Mouse (Mus musculus): Measurements from ENCODE around the gene Nr1d1. TPM values are rescaled to one million over a fixed set of nuclear protein-coding genes. Genes with fewer than 3 reads are reported as not detected.

Gene Nr1d1
- polyA plus RNA-seq, 1 experiment from 2014 or later: 1.5 TPM

- Histone ChIP-seq H3K36me3 (peaks cover 29% of the 10 kb centered on the region), H3K27me3 (ENCODE audit: low read depth, poor library complexity, severe bottlenecking) (no peaks in the 10 kb centered on the region), H3K9me3 (replicated peaks) (no peaks in the 10 kb centered on the region), H3K27ac (peak within 1 kb of the TSS; percentile 99), H3K4me3 (peak within 1 kb of the TSS; percentile 97), H3K4me1 (peaks cover 55% of the 10 kb centered on the region)
- DNase-seq (ENCODE audit: low spot score): peak; percentile 93
- WGBS: 2% methylated on average over 62 of the region's 89 CpGs
Observed at GRCm38 (mm10) chr11:98795015-98795713, 20.0 kb upstream of the Nr1d1 start, which contains the start of gene Msl1. TSS of gene Msl1 (plus strand) at chr11:98795516.

DNA sequence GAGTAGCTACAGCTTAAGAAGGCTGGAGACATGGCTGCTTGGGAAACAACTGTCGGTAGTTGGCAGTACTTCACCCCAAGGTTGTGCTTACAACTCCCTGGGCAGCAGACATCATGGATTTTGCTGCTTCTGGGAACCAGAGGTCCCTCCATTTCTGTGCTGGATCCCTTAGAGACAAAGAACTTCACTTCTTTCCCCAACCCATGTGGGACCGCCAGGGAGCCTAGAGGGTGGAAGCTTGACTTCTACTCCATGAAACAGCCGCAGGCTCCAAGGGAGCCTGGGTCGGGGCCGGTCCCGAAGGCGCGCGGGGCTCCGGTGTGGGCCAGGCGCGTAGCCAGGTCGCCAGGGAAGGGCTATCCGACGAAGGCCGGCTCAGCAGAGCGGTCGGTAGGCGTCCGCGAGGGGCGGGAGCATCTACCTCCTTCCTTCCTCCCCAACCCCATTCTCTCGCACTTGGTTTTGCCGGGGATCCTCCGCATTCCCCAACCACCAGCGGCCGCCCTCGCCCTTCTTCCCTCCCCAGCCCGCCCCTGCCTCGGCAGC lies 19.4 kb upstream of the Nr1d1 start:
- DNase-seq (ENCODE audit: low spot score): no peak
- H3K4me1 ChIP-seq: peaks cover 59% of the 10 kb centered on the region
- WGBS: under 1% methylated on average over 30 of the region's 30 CpGs

DNA sequence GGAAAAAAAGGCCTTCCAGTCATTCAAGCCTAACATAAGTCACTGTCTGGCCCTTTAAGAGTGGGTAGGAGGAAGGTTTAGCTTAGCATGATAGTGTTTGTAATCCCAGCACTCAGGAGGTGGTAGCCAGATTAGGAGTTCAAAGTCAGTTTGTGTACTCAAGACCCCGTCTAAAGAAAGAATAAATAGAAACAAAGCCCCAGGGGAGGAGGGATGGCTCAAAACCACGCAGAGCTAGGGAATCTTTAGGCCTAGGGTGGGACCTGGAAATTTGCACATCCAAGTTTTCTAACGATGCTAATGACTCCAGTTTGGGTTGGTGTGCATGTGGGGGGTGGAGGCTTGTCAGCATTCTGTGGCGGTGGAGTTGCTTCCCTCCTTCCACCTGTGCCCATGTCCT lies 16.9 kb upstream of the Nr1d1 start:
- H3K36me3 ChIP-seq: no peaks in the 10 kb centered on the region

More for the DNA sequence above, 19.4 kb upstream of the Nr1d1 start:
- no peaks in the 10 kb centered on the region for H3K9me3 ChIP-seq (replicated peaks)
- H3K4me3 ChIP-seq: peak overlapping the region; percentile 97
- H3K27ac ChIP-seq: peak overlapping the region; percentile 99
- H3K36me3 ChIP-seq: peaks cover 22% of the 10 kb centered on the region
- H3K27me3 ChIP-seq (ENCODE audit: low read depth, poor library complexity, severe bottlenecking): no peaks in the 10 kb centered on the region

GRCm38 (mm10) chr11:98791448-98791847 lies 16.3 kb upstream of the Nr1d1 start:
- Histone ChIP-seq H3K9me3 (replicated peaks) (no peaks in the 10 kb centered on the region), H3K36me3 (no peaks in the 10 kb centered on the region), H3K4me3 (no peak overlapping the region), H3K27me3 (ENCODE audit: low read depth, poor library complexity, severe bottlenecking) (no peaks in the 10 kb centered on the region), H3K4me1 (peaks cover 56% of the 10 kb centered on the region), H3K27ac (no peak overlapping the region)
- DNase-seq (ENCODE audit: low spot score): no peak
- WGBS: 71% methylated on average over 1 of the region's 1 CpGs

More for the DNA sequence above, 16.9 kb upstream of the Nr1d1 start:
- Histone ChIP-seq H3K4me3 (no peak overlapping the region), H3K4me1 (peaks cover 53% of the 10 kb centered on the region), H3K27me3 (ENCODE audit: low read depth, poor library complexity, severe bottlenecking) (no peaks in the 10 kb centered on the region), H3K9me3 (replicated peaks) (no peaks in the 10 kb centered on the region), H3K27ac (no peak overlapping the region)
- DNase-seq (ENCODE audit: low spot score): no peak
- WGBS: 12% methylated on average over 4 of the region's 4 CpGs

- DNase-seq (ENCODE audit: low spot score): no peak
- no peak overlapping the region for H3K27ac ChIP-seq
- H3K27me3 ChIP-seq (ENCODE audit: low read depth, poor library complexity, severe bottlenecking): no peaks in the 10 kb centered on the region
- no peaks in the 10 kb centered on the region for H3K9me3 ChIP-seq (replicated peaks)
- 83% methylated on average over 5 of the region's 5 CpGs for WGBS
- peaks cover 63% of the 10 kb centered on the region for H3K4me1 ChIP-seq
- no peak overlapping the region for H3K4me3 ChIP-seq
- no peaks in the 10 kb centered on the region for H3K36me3 ChIP-seq
Observed at GRCm38 (mm10) chr11:98790631-98791205, 15.6 kb upstream of the Nr1d1 start.

DNA sequence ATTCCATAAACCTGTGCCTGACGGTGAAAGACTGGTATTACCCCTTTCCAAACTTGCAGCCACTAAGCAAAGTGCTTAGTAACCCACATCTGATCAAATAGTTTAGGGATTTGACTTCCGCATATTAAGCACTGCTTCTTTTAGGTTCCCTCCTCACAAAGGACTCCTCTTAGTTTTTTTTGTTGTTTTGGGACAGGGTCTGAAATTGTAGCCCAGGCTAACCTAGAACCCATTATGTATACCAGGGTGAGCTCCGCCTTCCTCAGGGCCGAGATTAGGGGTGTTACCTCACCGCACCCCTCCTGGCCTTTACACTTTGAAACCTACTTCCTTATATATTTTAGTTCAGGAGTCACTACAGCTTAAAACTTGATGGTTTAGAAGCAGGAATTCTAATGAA lies 14.7 kb upstream of the Nr1d1 start:
- peak overlapping the region; percentile 57 for H3K4me3 ChIP-seq
- no peak for DNase-seq (ENCODE audit: low spot score)
- H3K4me1 ChIP-seq: peaks cover 69% of the 10 kb centered on the region
- 42% methylated on average over 5 of the region's 5 CpGs for WGBS
- no peaks in the 10 kb centered on the region for H3K9me3 ChIP-seq (replicated peaks)
- H3K27ac ChIP-seq: peak overlapping the region; percentile 81; the same call in 1 of the 2 replicates
- H3K27me3 ChIP-seq (ENCODE audit: low read depth, poor library complexity, severe bottlenecking): no peaks in the 10 kb centered on the region
- H3K36me3 ChIP-seq: no peaks in the 10 kb centered on the region

DNA sequence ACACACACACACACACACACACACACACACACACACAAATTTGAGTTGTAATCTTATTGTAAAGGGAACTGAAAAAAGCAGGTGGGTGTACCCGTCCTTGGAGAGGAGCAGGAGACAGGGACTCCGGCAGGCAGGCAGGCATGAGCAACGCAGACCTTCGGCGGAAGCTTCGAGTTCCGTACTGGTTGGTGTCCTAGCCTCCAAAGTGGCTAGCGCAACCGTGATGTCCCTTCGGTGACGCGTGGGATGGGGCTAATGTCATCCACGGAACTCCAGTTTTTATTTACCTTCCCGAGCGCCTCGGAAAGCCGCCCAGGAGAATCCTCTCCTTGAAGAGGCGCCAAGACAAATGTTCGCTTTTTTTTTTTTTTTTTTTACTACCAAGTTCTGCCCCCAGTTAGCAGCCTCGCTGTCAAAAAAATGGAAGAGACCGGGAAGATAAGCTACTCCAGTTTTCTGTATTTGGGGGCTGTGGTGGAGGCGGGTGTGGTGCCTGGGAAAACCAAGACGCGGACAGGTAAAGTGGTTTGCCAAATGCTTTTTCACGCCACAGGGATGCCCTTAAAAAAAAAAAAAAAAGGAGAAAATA lies 14.2 kb upstream of the Nr1d1 start:
- H3K4me3 ChIP-seq: peak overlapping the region; percentile 57
- H3K9me3 ChIP-seq (replicated peaks): no peaks in the 10 kb centered on the region
- peaks cover 66% of the 10 kb centered on the region for H3K4me1 ChIP-seq
- no peaks in the 10 kb centered on the region for H3K27me3 ChIP-seq (ENCODE audit: low read depth, poor library complexity, severe bottlenecking)
- WGBS: 2% methylated on average over 25 of the region's 25 CpGs
- DNase-seq (ENCODE audit: low spot score): no peak
- H3K27ac ChIP-seq: peak overlapping the region; percentile 81
- no peaks in the 10 kb centered on the region for H3K36me3 ChIP-seq

- DNase-seq (ENCODE audit: low spot score): peak; percentile 84
- peaks cover 65% of the 10 kb centered on the region for H3K4me1 ChIP-seq
- H3K36me3 ChIP-seq: no peaks in the 10 kb centered on the region
- peak overlapping the region; percentile 57 for H3K4me3 ChIP-seq
- H3K9me3 ChIP-seq (replicated peaks): no peaks in the 10 kb centered on the region
- H3K27me3 ChIP-seq (ENCODE audit: low read depth, poor library complexity, severe bottlenecking): no peaks in the 10 kb centered on the region
- H3K27ac ChIP-seq: peak overlapping the region; percentile 81
- WGBS: 19% methylated on average over 18 of the region's 18 CpGs
Observed at GRCm38 (mm10) chr11:98788550-98789218, 13.6 kb upstream of the Nr1d1 start.

GRCm38 (mm10) chr11:98788139-98788538 lies 13.0 kb upstream of the Nr1d1 start:
- no peaks in the 10 kb centered on the region for H3K9me3 ChIP-seq (replicated peaks)
- H3K4me3 ChIP-seq: no peak overlapping the region
- no peaks in the 10 kb centered on the region for H3K36me3 ChIP-seq
- H3K4me1 ChIP-seq: peaks cover 65% of the 10 kb centered on the region
- H3K27ac ChIP-seq: peak overlapping the region; percentile 81
- DNase-seq (ENCODE audit: low spot score): no peak
- WGBS: 93% methylated on average over 5 of the region's 5 CpGs
- H3K27me3 ChIP-seq (ENCODE audit: low read depth, poor library complexity, severe bottlenecking): no peaks in the 10 kb centered on the region

GRCm38 (mm10) chr11:98787691-98788090 lies 12.6 kb upstream of the Nr1d1 start:
- DNase-seq (ENCODE audit: low spot score): no peak

GRCm38 (mm10) chr11:98787229-98787628 lies 12.1 kb upstream of the Nr1d1 start:
- 27% methylated on average over 7 of the region's 7 CpGs for WGBS
- no peak for DNase-seq (ENCODE audit: low spot score)
- H3K9me3 ChIP-seq (replicated peaks): no peaks in the 10 kb centered on the region
- peak overlapping the region; percentile 32 for H3K4me3 ChIP-seq
- H3K4me1 ChIP-seq: peaks cover 68% of the 10 kb centered on the region
- H3K36me3 ChIP-seq: no peaks in the 10 kb centered on the region
- peak overlapping the region; percentile 81; the same call in 1 of the 2 replicates for H3K27ac ChIP-seq
- no peaks in the 10 kb centered on the region for H3K27me3 ChIP-seq (ENCODE audit: low read depth, poor library complexity, severe bottlenecking)

More at GRCm38 (mm10) chr11:98787691-98788090, 12.6 kb upstream of the Nr1d1 start:
- H3K36me3 ChIP-seq: no peaks in the 10 kb centered on the region
- H3K4me3 ChIP-seq: no peak overlapping the region
- H3K4me1 ChIP-seq: peaks cover 67% of the 10 kb centered on the region
- 97% methylated on average over 1 of the region's 1 CpGs for WGBS
- no peaks in the 10 kb centered on the region for H3K27me3 ChIP-seq (ENCODE audit: low read depth, poor library complexity, severe bottlenecking)
- no peaks in the 10 kb centered on the region for H3K9me3 ChIP-seq (replicated peaks)
- peak overlapping the region; percentile 81; the same call in 1 of the 2 replicates for H3K27ac ChIP-seq

DNA sequence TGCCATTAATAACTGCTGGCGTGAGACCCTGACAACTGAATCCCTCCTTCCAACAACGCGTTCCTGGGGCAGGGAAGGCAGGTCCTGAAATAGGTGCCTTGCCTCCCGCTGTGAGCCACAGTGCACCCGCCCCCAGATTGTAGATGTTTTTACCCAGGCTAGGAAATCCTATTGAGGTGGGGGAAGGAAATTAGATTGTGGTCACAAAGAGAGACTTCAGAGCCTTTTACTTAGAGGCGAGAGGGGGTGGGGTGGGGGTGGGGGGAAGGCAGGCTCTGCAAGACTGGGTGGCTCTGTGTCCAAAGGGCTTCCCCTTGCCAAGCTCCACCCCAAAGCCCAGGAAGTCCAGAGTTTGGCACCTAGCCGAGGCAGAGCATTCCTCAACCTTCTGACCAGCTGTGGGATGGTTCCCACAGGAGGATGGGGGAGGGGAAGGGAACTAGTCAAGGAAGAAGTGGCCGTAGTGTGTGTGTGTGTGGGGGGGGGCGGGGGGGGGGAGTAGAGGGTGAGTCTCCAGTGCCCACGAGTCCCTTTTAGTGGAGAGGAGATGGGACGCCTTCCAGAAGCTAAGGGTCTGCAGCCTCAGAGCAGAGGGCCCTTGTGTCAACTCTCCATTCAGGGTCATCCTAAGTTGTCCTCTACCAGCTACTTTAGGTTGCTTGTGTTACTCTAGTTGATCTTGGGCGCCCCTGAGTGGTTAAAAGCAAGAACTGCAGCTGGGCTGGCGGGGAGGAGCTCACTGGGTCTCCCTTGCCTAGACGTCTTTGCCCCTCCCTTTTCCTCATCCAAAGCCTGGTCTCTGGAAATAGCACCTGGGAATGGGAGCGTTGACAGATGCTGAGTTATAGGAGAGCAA lies 11.5 kb upstream of the Nr1d1 start:
- no peaks in the 10 kb centered on the region for H3K36me3 ChIP-seq
- peak; percentile 93 for DNase-seq (ENCODE audit: low spot score)
- WGBS: 3% methylated on average over 14 of the region's 15 CpGs

More for the DNA sequence above, 11.5 kb upstream of the Nr1d1 start:
- H3K4me1 ChIP-seq: peaks cover 73% of the 10 kb centered on the region
- H3K27me3 ChIP-seq (ENCODE audit: low read depth, poor library complexity, severe bottlenecking): no peaks in the 10 kb centered on the region
- H3K9me3 ChIP-seq (replicated peaks): no peaks in the 10 kb centered on the region
- peak overlapping the region; percentile 81 for H3K27ac ChIP-seq
- peak overlapping the region; percentile 32 for H3K4me3 ChIP-seq

Measured in limb, embryonic 10.5 days (tissue).